Comparison of ENCODE assay signal across 28 mouse cellular contexts in genomic region chr7:56044267-56044629, GRCm38 (mm10). TPM values are rescaled to one million over a fixed set of nuclear protein-coding genes. Genes with fewer than 3 reads are reported as not detected.
DNase-seq lines count a peak whose midpoint lies in the region; ATAC-seq lines count a peak whose summit lies in the region.
"Had no signal": no experiment of that assay in that cellular context is flagged by ENCODE, and none has a peak within 500 bp of the region (broad histone marks: within the 10 kb centered on the region; RNA-seq: fewer than 3 reads in every experiment).

No protein-coding gene starts in this region.

- no peak overlapping the region for H3K4me3 ChIP-seq in liver, embryonic 12.5 days
- no peak overlapping the region for H3K4me3 ChIP-seq in liver, embryonic 13.5 days (replicated peaks)
- H3K4me3 ChIP-seq in liver, embryonic 16.5 days (ENCODE audit: low read depth, low read length) = no peak overlapping the region
- H3K4me3 ChIP-seq in midbrain, embryonic 15.5 days = no peak overlapping the region
- H3K4me3 ChIP-seq: embryonic facial prominence, embryonic 12.5 days; embryonic facial prominence, embryonic 15.5 days; forebrain, embryonic 12.5 days; heart, adult 2 months; heart, embryonic 10.5 days; heart, embryonic 13.5 days had no signal

- peak overlapping the region; percentile 78 for H3K27ac ChIP-seq in liver, embryonic 12.5 days
- peak overlapping the region; percentile 84 for H3K27ac ChIP-seq in liver, embryonic 13.5 days
- H3K27ac ChIP-seq in liver, embryonic 16.5 days (ENCODE audit: low read length) = peak overlapping the region; percentile 65
- H3K27ac ChIP-seq in midbrain, embryonic 15.5 days = no peak overlapping the region
- H3K27ac ChIP-seq: embryonic facial prominence, embryonic 12.5 days; embryonic facial prominence, embryonic 15.5 days; forebrain, embryonic 12.5 days; heart, adult 2 months; heart, embryonic 10.5 days; heart, embryonic 13.5 days; hindbrain, embryonic 14.5 days; hindbrain, postnatal 0 days had no signal

- no peaks in the 10 kb centered on the region for H3K36me3 ChIP-seq in liver, embryonic 12.5 days
- no peaks in the 10 kb centered on the region for H3K36me3 ChIP-seq in liver, embryonic 13.5 days
- H3K36me3 ChIP-seq in liver, embryonic 16.5 days (ENCODE audit: control insufficient read depth, insufficient read depth) = no peaks in the 10 kb centered on the region
- no peaks in the 10 kb centered on the region for H3K36me3 ChIP-seq in midbrain, embryonic 15.5 days (replicated peaks)
- H3K36me3 ChIP-seq: embryonic facial prominence, embryonic 12.5 days; embryonic facial prominence, embryonic 15.5 days; forebrain, embryonic 12.5 days; heart, embryonic 10.5 days; heart, embryonic 13.5 days had no signal

- 73% methylated on average over 3 of the region's 3 CpGs for WGBS in liver, embryonic 12.5 days (ENCODE audit: insufficient replicate concordance)
- WGBS in liver, embryonic 13.5 days (ENCODE audit: insufficient replicate concordance) = 75% methylated on average over 3 of the region's 3 CpGs
- WGBS in liver, embryonic 16.5 days (ENCODE audit: insufficient replicate concordance) = 63% methylated on average over 3 of the region's 3 CpGs
- WGBS in midbrain, embryonic 15.5 days = 87% methylated on average over 3 of the region's 3 CpGs

- peaks cover 51% of the 10 kb centered on the region for H3K4me1 ChIP-seq in liver, embryonic 12.5 days
- peaks cover 47% of the 10 kb centered on the region for H3K4me1 ChIP-seq in liver, embryonic 13.5 days (replicated peaks)
- H3K4me1 ChIP-seq in liver, embryonic 16.5 days (ENCODE audit: control insufficient read depth, low read depth, low read length) = peaks cover 31% of the 10 kb centered on the region
- peaks cover 4% of the 10 kb centered on the region for H3K4me1 ChIP-seq in midbrain, embryonic 15.5 days

- no peaks in the 10 kb centered on the region for H3K27me3 ChIP-seq in liver, embryonic 12.5 days (replicated peaks)
- no peaks in the 10 kb centered on the region for H3K27me3 ChIP-seq in liver, embryonic 13.5 days
- H3K27me3 ChIP-seq in liver, embryonic 16.5 days (ENCODE audit: control insufficient read depth, insufficient read depth, low read depth, low read length) = no peaks in the 10 kb centered on the region
- no peaks in the 10 kb centered on the region for H3K27me3 ChIP-seq in midbrain, embryonic 15.5 days (replicated peaks)
- H3K27me3 ChIP-seq: embryonic facial prominence, embryonic 12.5 days; embryonic facial prominence, embryonic 15.5 days; forebrain, embryonic 12.5 days; heart, embryonic 13.5 days had no signal

- H3K9ac ChIP-seq in liver, embryonic 12.5 days = peak overlapping the region; percentile 44; the same call in 1 of the 2 replicates
- H3K9ac ChIP-seq in liver, embryonic 13.5 days = no peak overlapping the region
- no peak overlapping the region for H3K9ac ChIP-seq in liver, embryonic 16.5 days (ENCODE audit: low read depth, low read length)
- H3K9ac ChIP-seq in midbrain, embryonic 15.5 days = no peak overlapping the region
- H3K9ac ChIP-seq: embryonic facial prominence, embryonic 12.5 days; embryonic facial prominence, embryonic 15.5 days; forebrain, embryonic 12.5 days; heart, embryonic 13.5 days; hindbrain, embryonic 14.5 days had no signal

- H3K9me3 ChIP-seq in liver, embryonic 12.5 days (replicated peaks) = no peaks in the 10 kb centered on the region
- no peaks in the 10 kb centered on the region for H3K9me3 ChIP-seq in liver, embryonic 13.5 days (replicated peaks)
- H3K9me3 ChIP-seq in liver, embryonic 16.5 days (replicated peaks; ENCODE audit: control insufficient read depth, low read length) = no peaks in the 10 kb centered on the region
- H3K9me3 ChIP-seq in midbrain, embryonic 15.5 days = no peaks in the 10 kb centered on the region
- H3K9me3 ChIP-seq: embryonic facial prominence, embryonic 12.5 days; embryonic facial prominence, embryonic 15.5 days; forebrain, embryonic 12.5 days; heart, embryonic 10.5 days; heart, embryonic 13.5 days had no signal

- DNase-seq in liver = no peak
- no peak for DNase-seq in liver, embryonic 13.5 days
- no peak for DNase-seq in B cell, adult 2 months
- DNase-seq in adrenal gland, postnatal 14 days = no peak
- DNase-seq: adrenal gland, adult 8-10 months; adrenal gland, postnatal 36 days; cerebellum, adult 11 months; cerebellum, adult 2 months; cerebellum, adult 9-11 months; cerebellum, postnatal 25 days; gastrocnemius, postnatal 10 days; gastrocnemius, postnatal 36 days; heart, adult 2 months; heart, postnatal 14 days; heart, postnatal 4 days had no signal

- 0 out of 2 replicates have a peak overlapping the region, but pooled peaks have one; percentile 18 for H3K4me2 ChIP-seq in liver, embryonic 12.5 days
- H3K4me2 ChIP-seq in liver, embryonic 13.5 days = no peak overlapping the region
- no peak overlapping the region for H3K4me2 ChIP-seq in liver, embryonic 16.5 days (ENCODE audit: low read depth, low read length)
- H3K4me2 ChIP-seq in midbrain, embryonic 15.5 days = no peak overlapping the region
- H3K4me2 ChIP-seq: embryonic facial prominence, embryonic 12.5 days; embryonic facial prominence, embryonic 15.5 days; forebrain, embryonic 12.5 days; heart, embryonic 13.5 days; hindbrain, embryonic 14.5 days had no signal

- ATAC-seq in liver, embryonic 12.5 days = peak; percentile 55; the same call in 1 of the 2 replicates
- peak; percentile 60 for ATAC-seq in liver, embryonic 13.5 days (ENCODE audit: low read depth)
- ATAC-seq in liver, embryonic 16.5 days (ENCODE audit: low read depth) = peak; percentile 50; the same call in 1 of the 2 replicates
- ATAC-seq in midbrain, embryonic 15.5 days (replicated peaks) = no peak
- ATAC-seq: activated CD4-positive, CD25-positive, alpha-beta regulatory T cell, adult 4 months; CD4-positive, CD25-positive, alpha-beta regulatory T cell, adult 4 months; forebrain, embryonic 16.5 days; hindbrain, postnatal 0 days had no signal

RNA-seq across cellular contexts. Expression of gene Herc2, which starts 5.7 kb away (rescaled TPM):
- polyA plus RNA-seq in liver, embryonic 12.5 days (2016; fragmentation: Nextera tagmentation; extraction: Ambion mirVana) = 16.8 and 21.4 TPM in 2 replicates
- polyA plus RNA-seq in liver, embryonic 13.5 days (2015; fragmentation: Nextera tagmentation; extraction: Ambion mirVana) = 15.6 and 15.7 TPM in 2 replicates
- polyA plus RNA-seq in liver, embryonic 16.5 days (2015; fragmentation: Nextera tagmentation; extraction: Ambion mirVana) = 13.4 and 14.7 TPM in 2 replicates
- 53.2 and 56.3 TPM in 2 replicates for polyA plus RNA-seq in midbrain, embryonic 15.5 days (2015; fragmentation: Nextera tagmentation; extraction: Ambion mirVana)
- 55.7 and 60.6 TPM in 2 replicates for total RNA-seq in adrenal gland, postnatal 14 days (2021)

RNA-seq across cellular contexts. Expression of gene Nipa1, which starts 24.5 kb away (rescaled TPM):
- 17.7 and 20.6 TPM in 2 replicates for polyA plus RNA-seq in liver, embryonic 12.5 days (2016; fragmentation: Nextera tagmentation; extraction: Ambion mirVana)
- polyA plus RNA-seq in liver, embryonic 13.5 days (2015; fragmentation: Nextera tagmentation; extraction: Ambion mirVana) = 15.6 and 16.2 TPM in 2 replicates
- 10.2 and 10.7 TPM in 2 replicates for polyA plus RNA-seq in liver, embryonic 16.5 days (2015; fragmentation: Nextera tagmentation; extraction: Ambion mirVana)
- 29.2 and 30.2 TPM in 2 replicates for polyA plus RNA-seq in midbrain, embryonic 15.5 days (2015; fragmentation: Nextera tagmentation; extraction: Ambion mirVana)
- 5.8 TPM in 2 replicates for total RNA-seq in adrenal gland, postnatal 14 days (2021)
- polyA plus RNA-seq: CD4-positive, CD25-positive, alpha-beta regulatory T cell, adult 4 months had no signal
